Mouse (Mus musculus): Measurements from ENCODE around the gene Tktl1. TPM values are rescaled to one million over a fixed set of nuclear protein-coding genes. Genes with fewer than 3 reads are reported as not detected.

The Tktl1 gene
- polyA plus RNA-seq, 2 experiments from 2014 or later = 2.9 to 3.1 TPM

Other genes with a start within 250 kb of the Tktl1 start
- gene Renbp, start 246.4 kb upstream of the Tktl1 start, polyA plus RNA-seq (2017; shearing (Covaris generic)) = 10 to 100 TPM in 1 of 2 experiments, 1 to 10 TPM in 1; 6.4 to 15.1 TPM
- gene Hcfc1, start 210.9 kb upstream of the Tktl1 start, polyA plus RNA-seq (2017; shearing (Covaris generic)) = 10 to 100 TPM; 34.2 to 45.5 TPM
- 10 to 100 TPM; 19.8 to 23.1 TPM for gene Irak1, start 153.3 kb upstream of the Tktl1 start, polyA plus RNA-seq (2017; shearing (Covaris generic))
- not detected for gene Opn1mw, start 49.8 kb upstream of the Tktl1 start, polyA plus RNA-seq (2017; shearing (Covaris generic))
- gene Mecp2, start 41.9 kb upstream of the Tktl1 start, polyA plus RNA-seq (2017; shearing (Covaris generic)) = 10 to 100 TPM; 19.9 to 20.2 TPM
- gene Tex28, start 9.4 kb upstream of the Tktl1 start, polyA plus RNA-seq (2017; shearing (Covaris generic)) = not detected
- 100 to 1,000 TPM; 199 to 249 TPM for gene Flna, start 72.6 kb downstream of the Tktl1 start, polyA plus RNA-seq (2017; shearing (Covaris generic))
- gene Emd, start 77.4 kb downstream of the Tktl1 start, polyA plus RNA-seq (2017; shearing (Covaris generic)) = 10 to 100 TPM; 35.0 to 53.2 TPM
- gene Rpl10, start 93.6 kb downstream of the Tktl1 start, polyA plus RNA-seq (2017; shearing (Covaris generic)) = 1,000 to 10,000 TPM in 1 of 2 experiments, 100 to 1,000 TPM in 1; 597 to 1,460 TPM
- gene Taz, start 104.7 kb downstream of the Tktl1 start, polyA plus RNA-seq (2017; shearing (Covaris generic)) = 10 to 100 TPM; 54.0 to 68.6 TPM
- gene Dnase1l1, start 105.1 kb downstream of the Tktl1 start, polyA plus RNA-seq (2017; shearing (Covaris generic)) = 10 to 100 TPM; 23.0 to 31.1 TPM
- 100 to 1,000 TPM; 165 to 225 TPM for gene Atp6ap1, start 119.8 kb downstream of the Tktl1 start, polyA plus RNA-seq (2017; shearing (Covaris generic))
- 100 to 1,000 TPM; 283 to 370 TPM for gene Gdi1, start 127.7 kb downstream of the Tktl1 start, polyA plus RNA-seq (2017; shearing (Covaris generic))
- gene Fam50a, start 135.8 kb downstream of the Tktl1 start, polyA plus RNA-seq (2017; shearing (Covaris generic)) = 10 to 100 TPM; 65.9 to 68.7 TPM
- gene Plxna3, start 151.8 kb downstream of the Tktl1 start, polyA plus RNA-seq (2017; shearing (Covaris generic)) = 1 to 10 TPM; 3.2 to 7.9 TPM
- 10 to 100 TPM; 60.3 to 62.7 TPM for gene Lage3, start 176.4 kb downstream of the Tktl1 start, polyA plus RNA-seq (2017; shearing (Covaris generic))
- 10 to 100 TPM; 60.0 to 78.5 TPM for gene Ubl4a, start 196.0 kb downstream of the Tktl1 start, polyA plus RNA-seq (2017; shearing (Covaris generic))
- gene Slc10a3, start 196.1 kb downstream of the Tktl1 start, polyA plus RNA-seq (2017; shearing (Covaris generic)) = 10 to 100 TPM; 21.5 to 34.2 TPM
- gene Fam3a, start 216.0 kb downstream of the Tktl1 start, polyA plus RNA-seq (2017; shearing (Covaris generic)) = 10 to 100 TPM; 28.6 to 47.0 TPM
- gene Ikbkg, start 216.0 kb downstream of the Tktl1 start, polyA plus RNA-seq (2017; shearing (Covaris generic)) = 10 to 100 TPM; 44.7 to 65.1 TPM